Mouse (Mus musculus): ENCODE data around the gene Cmss1.

Gene Cmss1

DNA sequence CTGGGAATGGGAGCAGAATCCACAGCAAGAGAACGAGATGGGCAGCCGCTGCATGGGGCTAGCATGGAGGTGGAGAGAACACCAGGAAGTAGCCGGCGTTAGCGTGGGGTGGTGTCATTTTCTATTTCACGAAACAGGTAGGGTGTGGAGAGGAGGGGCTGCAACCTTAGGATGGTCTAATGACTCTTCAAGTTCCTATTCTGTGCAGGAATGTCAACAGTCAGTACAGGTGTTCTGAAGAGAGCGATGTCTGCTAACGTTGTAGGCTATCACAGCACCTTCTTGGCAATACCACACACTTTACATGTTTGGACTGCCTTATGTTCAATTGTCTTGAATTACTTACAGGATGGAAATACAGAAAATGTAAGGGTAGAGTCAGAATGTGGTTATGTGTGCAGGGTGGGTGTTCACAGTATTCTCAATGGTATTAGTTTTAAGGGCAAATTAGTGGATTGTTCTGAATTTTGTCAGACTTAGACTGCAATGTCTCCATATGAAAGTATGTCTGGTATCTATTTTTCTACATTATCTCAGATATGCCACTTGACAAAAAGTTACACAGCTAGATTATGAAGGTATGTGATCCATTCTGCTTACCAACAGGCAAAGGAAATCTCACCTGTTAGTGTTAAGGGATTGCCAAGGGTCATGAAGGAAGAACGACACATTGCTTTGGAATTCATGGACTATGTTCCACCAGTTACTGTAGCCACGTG lies 311.3 kb downstream of the Cmss1 start:
- DNase-seq (ENCODE audit: low spot score): no peak

DNA sequence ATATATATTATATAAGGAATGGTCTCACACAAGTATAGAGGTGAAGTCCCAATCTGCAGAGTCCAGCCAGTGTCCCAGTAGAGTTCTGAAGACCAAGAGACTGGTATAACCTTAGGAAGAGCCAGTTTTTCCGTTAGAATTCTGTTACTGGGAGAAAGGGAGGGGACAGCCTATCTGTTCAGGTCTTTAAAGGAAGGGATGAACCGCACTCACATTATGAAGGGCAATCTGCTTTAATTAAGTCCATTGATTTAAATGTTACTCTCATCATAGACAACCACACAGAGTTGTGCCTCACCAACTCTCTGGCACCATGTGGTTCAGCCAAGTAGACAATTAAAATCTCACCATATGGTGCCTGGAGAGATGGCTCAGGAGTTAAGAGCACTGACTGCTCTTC lies 313.9 kb downstream of the Cmss1 start, which contains the start of gene Tmem30c:
Gene Tmem30c (minus strand): TSS at position 101 of the 400 bp plus-strand sequence.
- no peak for DNase-seq (ENCODE audit: low spot score)

DNA sequence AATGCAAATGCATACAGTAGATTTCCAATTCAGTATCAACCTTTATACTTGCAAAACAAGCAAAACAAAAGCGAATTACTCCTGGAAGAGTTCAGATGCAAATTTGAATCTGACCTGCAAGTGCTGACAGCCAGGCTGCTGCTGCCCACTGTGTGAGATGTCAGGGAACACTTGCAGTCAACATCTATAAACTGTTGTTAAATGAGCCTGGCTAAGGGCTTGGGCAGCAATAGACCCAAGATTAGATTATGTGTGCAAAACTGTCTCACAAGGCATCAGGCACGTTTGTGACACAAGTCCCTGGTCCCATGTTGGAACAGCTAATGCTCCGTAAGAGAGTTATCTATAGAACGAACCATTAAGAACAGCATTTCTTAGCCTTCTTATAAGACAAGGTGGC lies 314.4 kb downstream of the Cmss1 start:
- no peak for DNase-seq (ENCODE audit: low spot score)

DNA sequence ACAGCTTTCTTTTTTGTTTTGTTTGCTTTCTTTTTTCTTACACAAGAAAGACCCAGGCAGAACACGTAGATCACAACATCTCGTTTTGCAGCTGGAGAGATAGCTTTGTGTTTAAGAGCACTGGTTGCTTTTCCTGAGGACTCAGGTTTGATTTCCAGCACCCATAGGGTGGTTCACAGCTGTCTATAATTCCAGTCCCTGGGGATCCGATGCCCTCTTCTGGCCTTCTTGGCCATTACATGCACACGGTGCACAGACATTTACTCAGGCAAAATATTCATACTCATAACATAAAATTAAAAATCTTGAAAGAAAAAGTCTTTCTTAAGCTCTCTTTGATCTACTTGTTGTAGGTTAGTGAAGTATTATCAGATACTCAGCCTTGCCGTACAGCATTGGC lies 315.0 kb downstream of the Cmss1 start:
- DNase-seq (ENCODE audit: low spot score): no peak

DNA sequence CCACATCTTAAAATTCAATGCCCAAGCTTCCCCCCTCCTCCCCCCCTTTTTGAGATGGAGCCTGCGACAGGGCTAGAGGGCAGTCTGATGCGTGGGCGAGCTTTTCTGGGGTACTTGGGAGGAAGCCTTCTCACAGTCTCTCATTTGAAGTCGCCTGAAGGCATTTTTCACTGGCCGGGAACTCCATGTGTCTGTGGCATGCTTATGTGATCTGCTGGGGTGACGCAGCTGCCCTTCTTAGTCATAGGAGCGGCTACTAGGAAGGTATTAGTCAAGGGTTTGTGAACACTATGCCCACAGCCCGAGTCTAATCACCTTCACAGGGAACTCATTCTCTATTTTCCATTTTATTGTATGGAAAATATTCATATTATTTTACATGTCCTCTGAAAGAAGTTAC lies 325.2 kb downstream of the Cmss1 start:
- DNase-seq (ENCODE audit: low spot score): no peak

DNA sequence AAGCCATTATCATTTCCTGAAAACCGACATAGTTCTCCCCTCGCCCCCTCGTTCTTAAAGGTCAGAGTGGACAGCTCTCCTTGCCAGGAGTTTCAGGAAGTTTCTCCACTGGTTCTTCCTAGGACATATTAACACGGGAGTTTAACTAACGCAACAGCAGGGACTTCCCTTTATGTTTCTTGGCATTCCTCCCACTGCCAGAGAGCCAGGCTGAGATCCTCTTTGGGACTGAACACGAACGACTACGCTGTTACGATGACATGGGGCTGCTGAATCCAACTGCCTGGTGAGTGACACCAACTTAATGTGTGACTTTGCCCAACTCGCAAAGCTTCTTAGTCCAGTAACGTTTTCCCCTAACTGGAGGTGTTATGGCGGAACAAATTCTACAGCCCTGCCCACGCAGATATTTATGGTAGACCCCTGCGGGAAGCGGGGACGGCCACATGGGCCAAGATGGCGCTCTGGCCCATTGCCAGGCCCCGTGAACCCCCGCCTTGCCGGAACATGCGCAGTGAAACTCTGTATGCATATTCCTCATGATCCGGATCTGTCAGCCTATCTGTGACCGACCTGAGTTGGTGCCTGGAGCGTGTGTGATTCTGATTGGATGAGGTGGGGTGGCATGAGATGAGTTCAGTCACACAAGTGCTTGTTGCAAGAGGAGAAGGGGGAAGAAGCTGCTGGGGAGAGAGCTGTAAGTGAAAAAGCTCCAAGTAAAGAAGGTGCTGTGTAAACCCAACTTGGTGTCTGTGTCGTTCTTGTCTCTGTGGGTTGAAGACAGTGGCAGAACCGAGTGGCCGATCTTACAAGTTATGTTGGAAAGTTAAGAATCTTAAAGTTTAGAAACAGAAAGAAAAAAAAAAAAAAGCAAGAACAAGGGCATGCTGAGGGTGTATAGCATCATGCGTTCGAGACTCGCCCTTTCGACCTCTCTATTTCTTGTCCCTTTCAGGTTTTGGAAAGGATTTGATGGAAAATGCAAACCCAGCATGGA lies 326.1 kb downstream of the Cmss1 start:
- DNase-seq (ENCODE audit: low spot score): no peak

DNA sequence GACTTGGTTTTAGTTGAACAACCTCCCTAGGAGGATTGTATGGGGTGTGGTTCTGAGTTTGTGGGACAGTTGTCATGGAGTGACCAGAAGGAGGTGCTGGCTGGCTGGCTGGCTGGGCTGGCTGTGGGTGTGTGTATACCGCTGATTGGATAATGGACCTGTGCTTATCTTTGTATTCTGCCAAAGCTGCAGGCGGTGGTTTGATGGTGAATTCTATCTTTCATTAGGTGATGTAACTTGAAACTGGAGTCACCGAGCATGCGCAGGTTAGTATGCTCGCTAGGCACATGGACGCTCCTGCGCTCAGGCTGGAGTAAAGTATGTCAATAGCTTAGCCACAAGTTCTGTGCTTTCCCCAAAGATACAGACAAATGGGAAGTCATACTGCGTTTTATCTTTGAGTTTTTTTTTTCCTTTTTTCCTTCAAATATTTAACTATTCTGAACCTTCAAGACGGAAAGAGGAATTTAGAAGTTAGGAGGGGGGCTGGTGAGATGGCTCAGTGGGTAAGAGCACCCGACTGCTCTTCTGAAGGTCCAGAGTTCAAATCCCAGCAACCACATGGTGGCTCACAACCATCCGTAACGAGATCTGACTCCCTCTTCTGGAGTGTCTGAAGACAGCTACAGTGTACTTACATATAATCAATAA lies 327.6 kb downstream of the Cmss1 start:
- no peak for DNase-seq (ENCODE audit: low spot score)

DNA sequence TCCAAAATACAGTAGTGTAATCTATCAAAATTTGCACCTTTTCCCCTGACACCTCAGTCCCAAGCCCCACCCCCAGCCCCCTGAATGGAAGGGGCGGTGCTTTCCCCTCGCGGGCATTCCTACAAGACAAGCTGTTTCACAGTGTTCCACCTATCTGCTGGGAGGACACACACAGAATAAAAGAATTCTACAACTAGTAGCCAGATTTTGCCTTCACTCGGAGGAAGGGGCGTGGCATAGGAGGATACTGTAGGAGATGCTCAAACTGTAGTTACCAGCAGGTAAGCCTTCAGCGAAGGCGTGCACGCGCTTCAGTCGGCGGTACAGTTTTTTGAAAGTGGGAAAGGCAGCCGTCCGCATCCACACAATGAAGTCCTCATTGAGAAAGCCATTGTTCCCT lies 336.9 kb downstream of the Cmss1 start:
- no peak for DNase-seq (ENCODE audit: low spot score)

DNA sequence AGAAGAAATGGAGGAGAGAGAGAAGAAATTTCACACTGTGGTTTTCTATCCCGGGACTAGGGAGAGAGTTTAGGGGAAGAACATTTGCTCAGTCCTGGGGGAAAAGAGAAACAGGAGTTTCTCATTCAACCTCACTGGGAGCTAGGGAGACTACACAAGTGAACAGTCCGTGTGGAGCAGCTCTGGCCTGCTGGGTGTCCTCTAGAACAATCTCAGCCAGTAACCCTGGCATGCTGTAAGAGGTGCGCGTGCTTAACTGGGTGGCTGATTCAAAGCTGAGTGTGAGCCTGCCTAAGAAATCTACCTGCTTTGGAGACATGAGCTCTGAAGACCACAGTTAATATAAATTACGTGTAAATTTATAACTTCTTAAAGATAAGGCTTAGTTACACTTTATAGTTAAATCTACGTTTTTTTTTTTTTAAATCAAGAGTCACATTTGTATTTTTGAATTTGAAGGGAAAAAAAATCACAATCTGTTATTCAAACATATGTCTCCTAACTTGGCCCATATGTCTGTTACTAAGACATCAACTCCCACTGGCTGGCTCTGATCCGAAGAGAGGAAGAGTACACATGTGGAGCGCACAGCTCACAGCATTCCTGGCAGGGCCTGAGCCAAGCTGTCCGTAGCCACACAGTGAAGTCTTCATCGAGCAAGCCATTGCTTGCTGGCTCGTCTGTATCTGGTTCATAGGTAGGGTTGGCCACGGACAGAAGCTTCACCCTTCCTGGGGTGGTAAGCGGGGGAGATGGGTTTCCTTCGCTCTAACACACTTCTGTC lies 338.4 kb downstream of the Cmss1 start:
- DNase-seq (ENCODE audit: low spot score): no peak

DNA sequence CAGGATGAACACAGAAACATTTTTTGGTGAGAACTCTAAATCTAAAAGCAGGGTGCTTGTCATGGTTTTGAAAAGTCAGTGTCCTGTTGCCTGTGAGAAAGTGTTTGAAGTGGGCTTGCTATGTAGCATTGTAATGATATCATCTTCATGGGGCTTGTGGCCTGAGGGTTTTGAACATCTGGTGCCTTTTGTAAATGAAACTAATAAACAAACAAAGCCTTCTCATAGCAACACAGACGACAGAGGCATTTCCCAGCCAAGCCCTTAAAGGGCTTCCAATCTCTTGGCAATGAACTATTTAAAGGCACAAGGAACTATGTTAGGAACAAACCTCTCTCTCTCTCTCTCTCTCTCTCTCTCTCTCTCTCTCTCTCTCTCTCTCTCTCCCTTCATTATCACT lies 339.6 kb downstream of the Cmss1 start:
- no peak for DNase-seq (ENCODE audit: low spot score)

DNA sequence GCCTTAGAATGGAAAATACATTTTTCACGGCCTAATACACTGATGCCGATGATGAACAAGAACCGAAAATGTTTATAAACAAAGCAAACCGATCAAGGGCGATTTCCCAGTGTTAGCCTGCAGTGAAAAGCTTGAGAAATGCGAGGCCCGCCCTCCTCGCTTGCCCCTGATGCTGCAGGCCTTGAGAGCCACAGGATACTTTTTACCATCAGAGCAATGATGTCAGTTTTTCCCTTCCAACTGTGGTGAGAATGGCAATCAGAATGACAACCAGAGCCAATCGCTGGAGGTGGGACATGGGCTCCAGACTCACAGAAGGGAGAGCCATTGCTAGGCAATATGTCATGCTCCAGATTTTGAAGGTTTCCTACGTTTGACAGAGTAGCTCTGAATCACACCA lies 346.5 kb downstream of the Cmss1 start:
- no peak for DNase-seq (ENCODE audit: low spot score)

DNA sequence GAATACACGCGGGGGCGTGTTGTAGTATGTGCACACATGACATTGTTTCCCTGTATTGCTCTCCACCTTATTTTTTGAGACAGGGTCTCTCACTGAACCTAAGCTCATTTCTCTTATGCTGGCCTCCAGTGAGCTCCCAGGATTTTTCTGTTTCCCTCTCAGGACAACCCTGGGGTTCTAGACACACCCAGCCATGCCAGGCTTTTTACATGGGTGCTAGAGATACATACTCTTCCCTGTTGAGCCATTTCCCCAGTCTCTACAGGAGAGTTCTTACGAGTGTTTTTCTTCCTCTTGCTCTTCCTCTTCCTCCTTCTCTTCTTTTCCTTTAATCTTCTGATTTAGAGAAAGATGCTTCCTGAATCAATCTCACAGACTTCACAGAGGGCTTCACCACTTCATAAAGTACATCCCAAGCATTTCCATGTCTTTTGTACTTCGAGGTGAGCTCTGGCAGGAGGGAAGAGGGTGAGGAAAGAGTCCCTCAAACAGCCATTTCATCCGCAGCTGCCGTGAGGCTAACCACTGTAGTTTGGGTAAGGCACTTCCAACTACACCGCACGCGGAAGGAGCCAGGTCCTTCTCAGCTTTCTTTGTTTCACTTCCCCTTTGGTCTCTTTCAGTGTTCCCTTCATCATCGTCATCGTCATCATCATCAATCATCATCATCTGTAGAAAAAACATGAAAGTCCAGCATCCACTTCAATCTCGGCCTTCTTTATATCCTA lies 347.1 kb downstream of the Cmss1 start:
- DNase-seq (ENCODE audit: low spot score): no peak

Data from ovary, postnatal 10 days (tissue).